ENCODE assay signal across 16 mouse cellular contexts in the genomic region with DNA sequence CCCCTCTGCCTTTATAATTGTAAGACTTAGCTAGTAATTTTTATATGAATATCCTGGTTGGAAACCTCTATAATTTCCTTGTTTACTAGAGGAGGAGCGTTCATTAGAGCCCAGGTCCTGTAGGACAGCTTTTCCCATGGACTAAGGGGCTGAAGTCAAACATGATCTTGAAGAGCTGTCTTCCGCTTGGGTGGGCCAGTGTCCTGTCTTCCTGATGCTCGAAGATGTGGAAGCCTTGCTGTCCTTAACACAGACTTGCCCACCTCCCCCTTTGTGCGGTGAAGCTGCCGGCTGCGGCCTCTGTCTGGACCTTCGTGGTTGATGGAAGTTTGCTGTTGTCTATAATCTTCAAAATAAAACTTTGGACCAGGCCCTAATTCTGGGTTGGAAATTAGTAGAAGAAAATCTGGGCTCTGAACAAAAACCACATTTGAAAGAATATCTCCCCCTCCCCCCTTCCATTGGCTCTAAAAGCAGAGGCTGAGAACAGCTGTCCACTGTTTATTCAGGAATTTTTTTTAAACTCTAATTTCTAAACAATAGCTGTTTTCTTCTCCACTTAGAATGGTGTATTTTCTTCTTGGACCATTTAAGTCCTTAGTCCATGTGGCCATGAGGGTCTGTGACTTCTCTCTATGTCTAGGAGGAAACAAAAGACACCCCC. TPM values are rescaled to one million over a fixed set of nuclear protein-coding genes. Genes with fewer than 3 reads are reported as not detected.
DNase-seq lines count a peak whose midpoint lies in the region; ATAC-seq lines count a peak whose summit lies in the region.
"Had no signal": no experiment of that assay in that cellular context is flagged by ENCODE, and none has a peak within 500 bp of the region (broad histone marks: within the 10 kb centered on the region; RNA-seq: fewer than 3 reads in every experiment).

No protein-coding gene starts in this region.

- 60% methylated on average over 7 of the region's 7 CpGs for WGBS in hindbrain, embryonic 10.5 days
- 57% methylated on average over 7 of the region's 7 CpGs for WGBS in hindbrain, embryonic 12.5 days
- WGBS in lung, embryonic 16.5 days: 52% methylated on average over 7 of the region's 7 CpGs
- WGBS in embryonic facial prominence, embryonic 15.5 days: 57% methylated on average over 7 of the region's 7 CpGs
- WGBS in stomach, embryonic 16.5 days: 48% methylated on average over 7 of the region's 7 CpGs
- 67% methylated on average over 7 of the region's 7 CpGs for WGBS in midbrain, embryonic 13.5 days

- no peaks in the 10 kb centered on the region for H3K36me3 ChIP-seq in hindbrain, embryonic 10.5 days
- H3K36me3 ChIP-seq in hindbrain, embryonic 12.5 days: no peaks in the 10 kb centered on the region
- no peaks in the 10 kb centered on the region for H3K36me3 ChIP-seq in lung, embryonic 16.5 days (ENCODE audit: control insufficient read depth, insufficient read depth, low read length)
- H3K36me3 ChIP-seq in embryonic facial prominence, embryonic 15.5 days: no peaks in the 10 kb centered on the region
- H3K36me3 ChIP-seq in stomach, embryonic 16.5 days (ENCODE audit: control insufficient read depth, insufficient read depth, low read length): no peaks in the 10 kb centered on the region
- H3K36me3 ChIP-seq in midbrain, embryonic 13.5 days: no peaks in the 10 kb centered on the region
- H3K36me3 ChIP-seq: heart, embryonic 10.5 days; liver, embryonic 15.5 days had no signal

- H3K9ac ChIP-seq in hindbrain, embryonic 12.5 days: no peak overlapping the region
- no peak overlapping the region for H3K9ac ChIP-seq in lung, embryonic 16.5 days (ENCODE audit: low read length)
- no peak overlapping the region for H3K9ac ChIP-seq in embryonic facial prominence, embryonic 15.5 days
- no peak overlapping the region for H3K9ac ChIP-seq in stomach, embryonic 16.5 days (ENCODE audit: low read length)
- no peak overlapping the region for H3K9ac ChIP-seq in midbrain, embryonic 13.5 days (replicated peaks)
- H3K9ac ChIP-seq: liver, embryonic 15.5 days had no signal

- H3K4me2 ChIP-seq in hindbrain, embryonic 12.5 days (replicated peaks): no peak overlapping the region
- no peak overlapping the region for H3K4me2 ChIP-seq in lung, embryonic 16.5 days (ENCODE audit: low read depth, low read length)
- H3K4me2 ChIP-seq in embryonic facial prominence, embryonic 15.5 days (replicated peaks): no peak overlapping the region
- no peak overlapping the region for H3K4me2 ChIP-seq in stomach, embryonic 16.5 days (ENCODE audit: low read depth, low read length)
- no peak overlapping the region for H3K4me2 ChIP-seq in midbrain, embryonic 13.5 days (replicated peaks)
- H3K4me2 ChIP-seq: liver, embryonic 15.5 days had no signal

- H3K4me1 ChIP-seq in hindbrain, embryonic 10.5 days (replicated peaks): peaks cover 52% of the 10 kb centered on the region
- H3K4me1 ChIP-seq in hindbrain, embryonic 12.5 days: peaks cover 19% of the 10 kb centered on the region
- peaks cover 23% of the 10 kb centered on the region for H3K4me1 ChIP-seq in lung, embryonic 16.5 days (replicated peaks; ENCODE audit: control insufficient read depth, insufficient read depth, low read length)
- peaks cover 34% of the 10 kb centered on the region for H3K4me1 ChIP-seq in embryonic facial prominence, embryonic 15.5 days
- H3K4me1 ChIP-seq in stomach, embryonic 16.5 days (ENCODE audit: control insufficient read depth, insufficient read depth, low read length): peaks cover 8% of the 10 kb centered on the region
- peaks cover 20% of the 10 kb centered on the region for H3K4me1 ChIP-seq in midbrain, embryonic 13.5 days (replicated peaks)

- H3K27me3 ChIP-seq in hindbrain, embryonic 10.5 days (ENCODE audit: insufficient read depth, poor library complexity, severe bottlenecking): 0 out of 2 replicates have a peak, but pooled peaks cover 3% of the 10 kb centered on the region
- H3K27me3 ChIP-seq in hindbrain, embryonic 12.5 days: no peaks in the 10 kb centered on the region
- H3K27me3 ChIP-seq in lung, embryonic 16.5 days (ENCODE audit: control insufficient read depth, insufficient read depth, low read depth, low read length): no peaks in the 10 kb centered on the region
- no peaks in the 10 kb centered on the region for H3K27me3 ChIP-seq in embryonic facial prominence, embryonic 15.5 days
- H3K27me3 ChIP-seq in stomach, embryonic 16.5 days (ENCODE audit: control insufficient read depth, insufficient read depth, low read length): no peaks in the 10 kb centered on the region
- H3K27me3 ChIP-seq in midbrain, embryonic 13.5 days: peaks cover 3% of the 10 kb centered on the region; the same call in 1 of the 2 replicates

- H3K27ac ChIP-seq in hindbrain, embryonic 10.5 days: peak overlapping the region; percentile 66
- no peak overlapping the region for H3K27ac ChIP-seq in hindbrain, embryonic 12.5 days
- H3K27ac ChIP-seq in lung, embryonic 16.5 days (ENCODE audit: low read length): peak overlapping the region; percentile 36; the same call in 1 of the 2 replicates
- 0 out of 2 replicates have a peak overlapping the region, but pooled peaks have one; percentile 17 for H3K27ac ChIP-seq in embryonic facial prominence, embryonic 15.5 days (replicated peaks)
- peak overlapping the region; percentile 65 for H3K27ac ChIP-seq in stomach, embryonic 16.5 days (ENCODE audit: low read length)
- no peak overlapping the region for H3K27ac ChIP-seq in midbrain, embryonic 13.5 days
- H3K27ac ChIP-seq: heart, embryonic 10.5 days had no signal

- H3K9me3 ChIP-seq in hindbrain, embryonic 10.5 days: no peaks in the 10 kb centered on the region
- no peaks in the 10 kb centered on the region for H3K9me3 ChIP-seq in hindbrain, embryonic 12.5 days (replicated peaks)
- H3K9me3 ChIP-seq in lung, embryonic 16.5 days (ENCODE audit: control insufficient read depth, low read length): no peaks in the 10 kb centered on the region
- H3K9me3 ChIP-seq in embryonic facial prominence, embryonic 15.5 days (replicated peaks): no peaks in the 10 kb centered on the region
- H3K9me3 ChIP-seq in stomach, embryonic 16.5 days (replicated peaks; ENCODE audit: control insufficient read depth, low read length): no peaks in the 10 kb centered on the region
- no peaks in the 10 kb centered on the region for H3K9me3 ChIP-seq in midbrain, embryonic 13.5 days
- H3K9me3 ChIP-seq: heart, embryonic 10.5 days; liver, embryonic 15.5 days had no signal

- no peak for DNase-seq in hindbrain, embryonic 10.5 days (ENCODE audit: low spot score)
- DNase-seq in lung, postnatal 25 days (ENCODE audit: low spot score): no peak
- no peak for DNase-seq in urinary bladder, adult 2 months (ENCODE audit: low spot score)
- DNase-seq: adrenal gland, adult 8-10 months; right cerebral cortex, postnatal 4 days had no signal

- no peak for ATAC-seq in hindbrain, embryonic 12.5 days (ENCODE audit: low FRiP score)
- ATAC-seq in lung, embryonic 16.5 days (ENCODE audit: low read depth): no peak
- no peak for ATAC-seq in embryonic facial prominence, embryonic 15.5 days (ENCODE audit: insufficient number of reproducible peaks, low FRiP score, low TSS enrichment, low read depth)
- peak; percentile 26; the same call in 1 of the 2 replicates for ATAC-seq in stomach, embryonic 16.5 days (ENCODE audit: insufficient read depth, low FRiP score)
- ATAC-seq in midbrain, embryonic 13.5 days: no peak
- ATAC-seq: forebrain, embryonic 14.5 days had no signal

- no peak overlapping the region for H3K4me3 ChIP-seq in hindbrain, embryonic 10.5 days
- no peak overlapping the region for H3K4me3 ChIP-seq in hindbrain, embryonic 12.5 days
- H3K4me3 ChIP-seq in lung, embryonic 16.5 days (ENCODE audit: low read length): no peak overlapping the region
- no peak overlapping the region for H3K4me3 ChIP-seq in embryonic facial prominence, embryonic 15.5 days (replicated peaks)
- no peak overlapping the region for H3K4me3 ChIP-seq in stomach, embryonic 16.5 days (replicated peaks; ENCODE audit: low read length)
- H3K4me3 ChIP-seq in midbrain, embryonic 13.5 days (replicated peaks): no peak overlapping the region
- H3K4me3 ChIP-seq: heart, embryonic 10.5 days; liver, embryonic 15.5 days; myocyte had no signal

RNA-seq across cellular contexts. Expression of a gene that starts 46.7 kb away (rescaled TPM):
- not detected in 2 replicates for polyA plus RNA-seq in hindbrain, embryonic 10.5 days (2016; fragmentation: Nextera tagmentation; extraction: Ambion mirVana)
- not detected in 2 replicates for polyA plus RNA-seq in hindbrain, embryonic 12.5 days (2016; fragmentation: Nextera tagmentation; extraction: Ambion mirVana)
- polyA plus RNA-seq in lung, embryonic 16.5 days (2015; fragmentation: Nextera tagmentation; extraction: Ambion mirVana): not detected in 2 replicates
- not detected in 2 replicates for polyA plus RNA-seq in embryonic facial prominence, embryonic 15.5 days (2015; fragmentation: Nextera tagmentation; extraction: Ambion mirVana)
- not detected in 2 replicates for polyA plus RNA-seq in stomach, embryonic 16.5 days (2015; fragmentation: Nextera tagmentation; extraction: Ambion mirVana)
- not detected in 2 replicates for polyA plus RNA-seq in midbrain, embryonic 13.5 days (2015; fragmentation: Nextera tagmentation; extraction: Ambion mirVana)
- polyA plus RNA-seq in urinary bladder, adult 2 months (2012; rRNA removed): not detected in 2 replicates
- polyA plus RNA-seq: embryonic facial prominence, embryonic 14.5 days; forebrain, embryonic 14.5 days; heart, embryonic 10.5 days; large intestine, adult 2 months; liver, embryonic 15.5 days; myocyte had no signal

Comparison
In these comparisons a context has a peak if more than half of its experiments do, and no peak if none do; other contexts are left out.
1. H3K27ac ChIP-seq: peak in hindbrain, embryonic 10.5 days (single experiment), lung, embryonic 16.5 days (single experiment), embryonic facial prominence, embryonic 15.5 days (single experiment) and stomach, embryonic 16.5 days (single experiment); none in hindbrain, embryonic 12.5 days (single experiment) and midbrain, embryonic 13.5 days (single experiment).